Mouse (Mus musculus) right cerebral cortex, postnatal 10 days (tissue): ENCODE data around the gene Otud5.
A peak's percentile ranks its signal among the peaks of the same experiment; 100 is the strongest.
"Not testable (repeated sequence)": the region's sequence is repeated elsewhere in the genome, so short reads cannot be mapped to it uniquely, and the experiment has no call there.

ENCODE experiments used
- DNase-seq, 2 experiments: peaks; one replicate each; pipeline ENCODE4 v3.0.0; 2021; ENCODE audit warnings: low spot score in 2 of 2

The Otud5 gene

GRCm38 (mm10) chrX:7879819-7880218 lies 38.7 kb downstream of the Otud5 start:
- DNase-seq = peak; percentile 77 to 85

DNA sequence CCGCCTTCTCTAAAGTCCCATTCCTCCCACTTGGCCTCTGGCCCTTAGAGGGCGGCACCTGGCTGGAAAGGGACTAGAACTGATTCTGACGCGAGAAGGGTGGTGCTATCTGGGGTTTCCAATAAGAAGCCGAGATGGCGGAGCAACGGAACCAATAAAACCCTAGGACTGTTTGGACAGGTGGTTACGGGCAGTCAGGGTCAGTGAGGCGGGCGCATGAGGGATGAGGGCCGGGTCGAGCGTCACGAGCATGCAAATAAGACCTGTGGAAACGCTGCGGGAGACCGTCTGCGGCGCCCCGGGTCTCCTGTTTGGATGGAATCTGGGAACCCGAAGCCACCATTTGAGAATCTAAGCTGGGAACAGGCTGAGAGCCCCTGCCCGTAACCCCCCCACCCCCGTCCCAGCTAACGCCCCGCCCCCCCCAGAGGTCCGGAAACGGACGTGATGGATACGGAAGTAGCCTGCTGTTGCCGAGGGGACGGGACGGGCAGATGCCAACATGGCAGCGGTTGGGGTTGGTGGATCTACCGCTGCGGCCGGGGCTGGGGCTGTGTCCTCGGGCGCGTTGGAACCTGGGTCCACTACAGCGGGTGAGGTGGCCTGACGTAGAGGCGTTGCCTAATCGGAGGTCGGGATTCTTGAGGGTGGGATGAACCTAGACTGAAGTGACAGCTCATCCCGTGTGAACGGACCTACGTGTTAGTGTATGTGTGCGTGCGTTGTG lies 42.8 kb downstream of the Otud5 start, which contains the start of gene Slc35a2:
TSS of gene Slc35a2 (plus strand) at position 188 of the 727 bp plus-strand sequence.
- DNase-seq = peak; percentile 85 to 90

- DNase-seq = no peak
These were observed 57.0 kb downstream of the Otud5 start for GRCm38 (mm10) chrX:7898211-7898610.

DNA sequence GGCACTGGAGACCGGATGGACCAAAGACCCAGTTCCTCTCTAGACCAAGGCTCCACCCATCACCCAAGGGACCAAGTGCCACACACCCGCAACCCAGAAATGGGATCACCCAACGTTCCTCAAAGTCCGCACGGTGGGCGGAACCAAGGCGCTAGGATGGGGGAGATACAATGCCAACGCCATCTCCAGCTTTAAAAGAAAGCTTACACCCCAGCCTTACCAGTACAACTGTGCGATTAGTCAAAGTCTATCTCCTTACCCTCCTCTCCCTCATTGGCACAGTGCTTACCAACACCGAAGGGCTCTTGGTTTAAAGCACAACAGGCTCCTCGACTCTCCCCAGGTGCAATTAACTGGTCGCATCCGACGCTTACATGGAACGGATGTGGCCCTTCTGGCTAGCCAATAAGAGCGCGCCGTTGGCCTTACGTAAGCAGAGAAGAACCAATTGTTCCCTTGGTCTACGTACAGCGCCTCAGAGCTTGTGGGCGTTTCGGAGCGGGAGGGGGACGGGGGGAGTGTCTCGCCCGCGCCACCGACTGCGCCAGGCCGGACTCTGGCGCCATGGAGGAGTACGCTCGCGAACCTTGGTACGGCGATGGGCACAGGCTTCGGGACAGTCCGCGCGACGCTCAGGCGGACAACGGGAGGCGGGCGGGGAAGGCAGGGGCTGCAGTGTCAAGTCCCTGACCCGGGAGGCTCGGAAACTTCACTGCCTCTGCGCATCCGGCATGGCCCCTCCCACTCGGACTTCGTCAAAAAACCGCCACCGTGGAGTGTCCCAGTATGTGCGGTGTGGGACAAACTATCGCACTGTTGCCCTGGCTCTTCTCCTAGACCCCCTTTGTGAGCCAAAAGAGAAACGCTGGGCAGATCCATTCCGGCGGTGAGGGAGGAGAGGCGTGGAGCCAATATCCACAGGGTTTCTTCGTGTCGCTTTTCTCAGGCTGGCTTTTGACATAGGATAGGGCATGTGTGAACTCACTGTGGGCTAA lies 58.0 kb downstream of the Otud5 start, which contains the start of the genes Pqbp1 and Timm17b:
TSS of gene Pqbp1 (minus strand) at position 390 of the 995 bp plus-strand sequence.
TSS of gene Timm17b (plus strand) at position 478 of the 995 bp plus-strand sequence.
- DNase-seq = peak; percentile 94 to 95

DNA sequence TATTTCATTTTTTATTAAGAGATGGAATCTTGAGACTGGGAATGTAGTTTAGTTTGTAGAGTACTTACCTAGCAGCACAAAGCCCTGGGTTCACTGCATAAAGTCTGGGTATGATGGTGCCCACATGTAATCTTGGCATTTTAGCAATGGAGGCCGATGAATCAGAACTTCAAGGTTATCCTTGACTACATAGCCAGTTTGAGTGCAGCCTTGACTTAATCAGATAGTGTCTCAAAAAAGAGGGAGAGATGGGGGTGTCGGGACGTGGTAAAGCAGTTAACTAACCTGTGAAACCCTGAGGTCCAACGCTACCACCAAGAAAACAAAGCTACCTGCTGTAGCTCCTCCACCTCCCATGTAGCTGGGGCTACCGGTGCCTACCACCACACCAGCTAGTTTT lies 63.3 kb downstream of the Otud5 start:
- DNase-seq = no peak

GRCm38 (mm10) chrX:7907735-7908134 lies 66.6 kb downstream of the Otud5 start, which contains the start of gene Gm10491:
Gene Gm10491, minus strand, starts transcription at chrX:7907835.
- no peak for DNase-seq

DNA sequence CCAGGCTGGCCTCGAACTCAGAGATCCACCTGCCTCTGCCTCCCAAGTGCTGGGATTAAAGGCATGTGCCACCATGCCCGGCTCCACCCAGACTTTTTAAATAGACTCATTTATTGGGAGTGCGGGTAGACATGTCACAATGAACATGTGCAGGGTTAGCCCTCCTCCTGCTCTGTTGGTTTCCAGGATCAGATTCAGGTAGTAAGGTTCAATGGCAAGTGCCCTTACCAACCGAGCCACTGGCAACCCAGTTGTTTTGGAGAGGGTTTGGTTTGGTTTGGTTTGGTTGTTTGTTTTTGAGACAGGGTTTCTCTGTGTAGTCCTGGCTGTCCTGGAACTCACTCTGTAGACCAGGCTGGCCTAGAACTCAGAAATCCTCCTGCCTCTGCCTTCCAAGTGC lies 68.1 kb downstream of the Otud5 start, which contains the start of gene Gm10490:
TSS of gene Gm10490 (plus strand) at position 301 of the 400 bp plus-strand sequence.
- DNase-seq = not testable (repeated sequence)

GRCm38 (mm10) chrX:7910473-7910872 lies 69.3 kb downstream of the Otud5 start:
- no peak for DNase-seq

DNA sequence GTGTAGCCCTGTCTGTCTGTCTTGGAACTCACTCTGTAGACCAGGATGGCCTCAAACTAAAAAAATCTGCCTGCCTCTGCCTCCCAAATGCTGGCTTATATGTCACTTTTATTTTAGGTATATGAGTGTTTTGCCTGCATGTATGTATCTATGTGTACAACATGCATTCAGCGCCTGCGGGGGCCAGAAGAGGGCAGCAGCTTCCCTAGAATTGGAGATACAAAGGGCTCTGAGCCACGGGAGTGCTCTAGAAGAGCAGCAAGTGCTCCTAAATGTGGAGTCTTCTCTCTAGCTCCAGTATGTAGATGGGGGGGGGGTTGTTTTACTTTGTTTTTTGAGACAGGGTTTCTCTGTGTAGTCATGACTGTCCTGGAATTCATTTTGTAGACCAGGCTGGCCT lies 74.5 kb downstream of the Otud5 start:
- peak in 1 of 2 experiments; percentile 38 for DNase-seq

DNA sequence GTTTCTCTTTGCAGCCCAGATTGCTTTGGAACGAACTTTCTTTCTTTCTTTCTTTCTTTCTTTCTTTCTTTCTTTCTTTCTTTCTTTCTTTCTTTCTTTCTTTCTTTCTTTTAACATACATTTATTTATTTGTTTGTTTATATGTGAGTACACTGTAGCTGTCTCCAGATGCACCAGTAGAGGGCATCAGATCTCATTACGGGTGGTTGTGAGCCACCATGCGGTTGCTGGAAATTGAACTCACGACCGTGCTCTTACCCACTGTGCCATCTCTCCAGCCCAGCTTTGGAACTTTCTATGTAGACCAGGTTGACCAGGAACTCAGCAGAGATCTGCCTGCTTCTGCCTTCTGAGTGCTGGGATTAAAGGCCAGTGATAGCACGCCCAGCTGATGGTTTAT lies 76.8 kb downstream of the Otud5 start:
- DNase-seq = not testable (repeated sequence)

DNA sequence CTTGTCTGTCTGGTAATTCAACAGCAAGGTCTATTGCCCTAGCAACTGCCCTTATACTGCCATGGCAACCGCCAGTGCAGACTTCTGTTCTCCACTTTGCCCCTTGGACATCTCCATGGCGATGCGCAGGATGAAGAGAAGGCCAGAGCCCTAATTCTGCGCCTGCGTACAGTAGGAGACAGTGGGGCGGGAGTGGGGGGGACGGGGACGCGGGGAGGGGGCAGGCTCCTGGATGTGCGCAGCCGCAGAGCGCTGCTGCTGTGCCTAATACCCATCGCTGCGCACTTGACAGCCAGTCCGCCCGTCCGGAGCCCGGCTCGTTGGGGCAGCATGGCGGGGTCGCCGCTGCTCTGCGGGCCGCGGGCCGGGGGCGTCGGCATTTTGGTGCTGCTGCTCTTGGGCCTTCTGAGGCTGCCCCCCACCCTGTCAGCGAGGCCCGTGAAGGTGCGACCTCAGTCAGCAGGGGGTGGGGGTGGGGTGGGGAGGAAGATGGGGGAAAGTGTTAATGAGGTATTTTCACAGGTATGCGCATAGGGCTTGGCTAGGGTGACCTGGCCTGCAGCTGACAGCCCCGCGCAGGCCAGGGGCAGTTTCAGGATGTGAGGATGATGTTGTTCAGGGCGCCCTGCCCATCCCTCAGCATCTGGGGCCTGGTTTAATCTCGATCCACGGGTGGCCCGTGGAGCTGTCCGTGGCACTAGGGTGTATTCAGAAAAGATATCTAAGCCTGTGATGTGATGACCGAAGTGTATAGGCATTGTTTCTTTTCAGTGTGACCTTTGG lies 78.6 kb downstream of the Otud5 start, which contains the start of gene Pcsk1n:
TSS of gene Pcsk1n (plus strand) at position 222 of the 783 bp plus-strand sequence.
- DNase-seq = peak; percentile 70 to 74

- DNase-seq = peak in 1 of 2 experiments; percentile 38
These were observed 80.9 kb downstream of the Otud5 start for GRCm38 (mm10) chrX:7922032-7922431.
